Mouse (Mus musculus) spleen, adult 2 months (tissue): ENCODE results near the gene Immp2l.

Source experiments
- CTCF ChIP-seq: fragments of 200-500 bp; IDR thresholded peaks from 2 replicates; pipeline ENCODE4 v1.5.1; 2011; ENCODE audit warnings: mild to moderate bottlenecking, inconsistent platforms; ENCODE audit not compliant: insufficient read depth, insufficient read length, insufficient replicate concordance; ENCODE audit errors: extremely low read depth
- POLR2A ChIP-seq: fragments of 200-500 bp; IDR thresholded peaks from 2 replicates; pipeline ENCODE4 v1.6.1; 2011; ENCODE audit warnings: low read depth, low read length, inconsistent platforms

- TF ChIP-seq CTCF (no peak), POLR2A (no peak)
Observed at GRCm38 (mm10) chr12:40984735-40985134, 39.2 kb upstream of the Immp2l start.
